10 mouse cellular contexts compared by ENCODE assay signal in genomic region chr5:148495173-148495572, GRCm38 (mm10). TPM values are rescaled to one million over a fixed set of nuclear protein-coding genes. Genes with fewer than 3 reads are reported as not detected.
DNase-seq lines count a peak whose midpoint lies in the region; ATAC-seq lines count a peak whose summit lies in the region.
"Had no signal": no experiment of that assay in that cellular context is flagged by ENCODE, and none has a peak within 500 bp of the region (broad histone marks: within the 10 kb centered on the region; RNA-seq: fewer than 3 reads in every experiment).

No protein-coding gene starts in this region.

- no peaks in the 10 kb centered on the region; the same call in 1 of the 2 replicates for H3K9me3 ChIP-seq in midbrain, embryonic 14.5 days (ENCODE audit: control insufficient read depth, low read length)
- H3K9me3 ChIP-seq in midbrain, embryonic 16.5 days (replicated peaks; ENCODE audit: control insufficient read depth, low read length, poor library complexity, severe bottlenecking) = peaks cover 3% of the 10 kb centered on the region; the same call in 1 of the 2 replicates

- H3K27me3 ChIP-seq in midbrain, embryonic 14.5 days (ENCODE audit: control insufficient read depth, insufficient read depth, low read length) = no peaks in the 10 kb centered on the region
- H3K27me3 ChIP-seq in midbrain, embryonic 16.5 days (ENCODE audit: control insufficient read depth, insufficient read depth, low read depth, low read length) = no peaks in the 10 kb centered on the region
- H3K27me3 ChIP-seq: embryonic facial prominence, embryonic 13.5 days had no signal

- no peak for ATAC-seq in midbrain, embryonic 14.5 days (ENCODE audit: low FRiP score, low TSS enrichment)
- ATAC-seq in midbrain, embryonic 16.5 days = no peak

- no peak overlapping the region for H3K27ac ChIP-seq in midbrain, embryonic 14.5 days (replicated peaks; ENCODE audit: low read depth, low read length)
- no peak overlapping the region for H3K27ac ChIP-seq in midbrain, embryonic 16.5 days (ENCODE audit: low read length)
- H3K27ac ChIP-seq: embryonic facial prominence, embryonic 13.5 days had no signal

- WGBS in midbrain, embryonic 14.5 days = 71% methylated on average over 10 of the region's 10 CpGs
- WGBS in midbrain, embryonic 16.5 days = 65% methylated on average over 10 of the region's 10 CpGs

- H3K4me1 ChIP-seq in midbrain, embryonic 14.5 days (ENCODE audit: control insufficient read depth, insufficient read depth, low read length) = 0 out of 2 replicates have a peak, but pooled peaks cover under 1% of the 10 kb centered on the region
- H3K4me1 ChIP-seq in midbrain, embryonic 16.5 days (ENCODE audit: control insufficient read depth, insufficient read depth, low read length) = no peaks in the 10 kb centered on the region

- H3K36me3 ChIP-seq in midbrain, embryonic 14.5 days (ENCODE audit: control insufficient read depth, insufficient read depth, low read length) = no peaks in the 10 kb centered on the region
- no peaks in the 10 kb centered on the region for H3K36me3 ChIP-seq in midbrain, embryonic 16.5 days (ENCODE audit: control insufficient read depth, insufficient read depth, low read length)
- H3K36me3 ChIP-seq: embryonic facial prominence, embryonic 13.5 days had no signal

- DNase-seq in midbrain, embryonic 14.5 days = peak; percentile 16
- peak; percentile 24 for DNase-seq in forelimb bud, embryonic 11.5 days (ENCODE audit: low read depth, low spot score)
- peak; percentile 78 to 81 for DNase-seq in lung, postnatal 4 days
- peak; percentile 32 for DNase-seq in yolk sac, embryonic 10.5 days (ENCODE audit: low spot score)
- DNase-seq in neural tube, embryonic 10.5 days (ENCODE audit: extremely low spot score, low spot score) = no peak
- DNase-seq in left cerebral cortex, adult 9 months (ENCODE audit: low spot score in 2 of 2) = no peak
- no peak for DNase-seq in cerebellum, adult 8-10 months

- no peak overlapping the region for H3K4me2 ChIP-seq in midbrain, embryonic 14.5 days (ENCODE audit: low read length)
- no peak overlapping the region for H3K4me2 ChIP-seq in midbrain, embryonic 16.5 days (ENCODE audit: low read length)
- H3K4me2 ChIP-seq: embryonic facial prominence, embryonic 13.5 days had no signal

- no peak overlapping the region for H3K4me3 ChIP-seq in midbrain, embryonic 14.5 days (replicated peaks; ENCODE audit: low read depth, low read length)
- H3K4me3 ChIP-seq in midbrain, embryonic 16.5 days (ENCODE audit: low read depth, low read length) = no peak overlapping the region
- H3K4me3 ChIP-seq: embryonic facial prominence, embryonic 13.5 days; myocyte had no signal

- H3K9ac ChIP-seq in midbrain, embryonic 14.5 days (replicated peaks; ENCODE audit: low read length) = no peak overlapping the region
- H3K9ac ChIP-seq in midbrain, embryonic 16.5 days (ENCODE audit: low read depth, low read length) = no peak overlapping the region
- H3K9ac ChIP-seq: embryonic facial prominence, embryonic 13.5 days had no signal

RNA-seq across cellular contexts. Expression of gene Ubl3, which starts 57.4 kb away (rescaled TPM):
- 75.7 and 87.9 TPM in 2 replicates for polyA plus RNA-seq in midbrain, embryonic 14.5 days (2014; fragmentation: Nextera tagmentation; extraction: Ambion mirVana)
- 79.9 and 84.3 TPM in 2 replicates for polyA plus RNA-seq in midbrain, embryonic 16.5 days (2015; fragmentation: Nextera tagmentation; extraction: Ambion mirVana)

Comparison
In these comparisons a context has a peak if more than half of its experiments do, and no peak if none do; other contexts are left out.
1. DNase-seq: peak in midbrain, embryonic 14.5 days (single experiment), forelimb bud, embryonic 11.5 days (single experiment), lung, postnatal 4 days (2 of 2) and yolk sac, embryonic 10.5 days (single experiment); none in neural tube, embryonic 10.5 days (single experiment), left cerebral cortex, adult 9 months (0 of 2) and cerebellum, adult 8-10 months (single experiment).